Mouse (Mus musculus): ENCODE data around the gene Syt9. TPM values are rescaled to one million over a fixed set of nuclear protein-coding genes. Genes with fewer than 3 reads are reported as not detected.
A peak's percentile ranks its signal among the peaks of the same experiment; 100 is the strongest.

The Syt9 gene
- total RNA-seq (2021), result 1 to 10 TPM; 2.1 to 3.0 TPM
- long read RNA-seq, experiment 1, partial matches to known transcripts, result 0 of 1 reads
- long read RNA-seq, experiment 1, other reads (novel, unspliced or antisense), result 1 of 1 reads
- long read RNA-seq, experiment 2, result 0 reads

GRCm38 (mm10) chr7:107370232-107371125 is at the start of gene Syt9:
Gene Syt9 (plus strand): TSS chr7:107370728.
- peak; percentile 68 to 75 for DNase-seq

- DNase-seq, result no peak
Observed at GRCm38 (mm10) chr7:107339013-107339412, 31.5 kb upstream of the Syt9 start.

GRCm38 (mm10) chr7:107339560-107340057 is 30.9 kb upstream of the Syt9 start:
- no peak for DNase-seq

DNA sequence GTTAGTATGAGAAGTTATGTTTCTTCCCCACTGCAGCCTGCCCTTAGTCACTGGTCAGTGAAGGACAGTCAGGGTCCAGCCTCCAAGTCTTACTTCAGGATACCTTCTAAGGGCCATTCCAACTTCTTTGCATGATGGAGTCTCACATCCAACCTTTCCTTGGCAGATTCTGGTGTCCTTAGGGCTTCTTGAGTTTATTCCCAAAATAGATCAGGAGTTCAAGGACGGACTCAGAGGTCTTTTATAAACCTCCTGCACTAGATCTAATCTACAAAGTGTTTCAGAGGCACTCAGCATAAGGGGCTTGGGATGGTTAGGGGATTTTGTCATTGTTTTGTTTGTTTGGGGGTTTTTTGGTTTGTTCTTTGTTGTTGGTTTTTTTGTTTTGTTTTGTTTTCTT is 30.3 kb upstream of the Syt9 start:
- no peak for DNase-seq

- DNase-seq, result no peak
Observed at GRCm38 (mm10) chr7:107341519-107342190, 28.9 kb upstream of the Syt9 start.

GRCm38 (mm10) chr7:107349201-107349600 is 21.3 kb upstream of the Syt9 start:
- no peak for DNase-seq

DNA sequence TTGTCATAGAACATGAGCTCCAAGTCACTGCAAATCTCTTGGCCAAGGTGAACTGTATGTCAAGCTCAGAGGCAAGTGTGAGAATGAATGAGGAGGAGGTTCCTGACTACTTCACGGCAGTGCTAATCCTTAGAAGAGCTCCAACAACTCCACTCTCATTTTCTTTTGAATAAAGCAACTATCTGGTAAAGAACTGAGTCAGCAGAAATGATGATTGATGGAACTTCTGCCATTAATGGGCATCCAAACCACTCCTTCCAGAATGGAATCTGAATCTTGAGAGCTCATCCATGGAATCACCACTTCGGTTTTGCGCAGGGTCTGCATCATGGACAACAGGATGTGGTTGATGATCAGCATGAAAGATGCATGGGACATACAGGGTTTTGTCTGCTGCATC is 8.4 kb upstream of the Syt9 start:
- no peak for DNase-seq

DNA sequence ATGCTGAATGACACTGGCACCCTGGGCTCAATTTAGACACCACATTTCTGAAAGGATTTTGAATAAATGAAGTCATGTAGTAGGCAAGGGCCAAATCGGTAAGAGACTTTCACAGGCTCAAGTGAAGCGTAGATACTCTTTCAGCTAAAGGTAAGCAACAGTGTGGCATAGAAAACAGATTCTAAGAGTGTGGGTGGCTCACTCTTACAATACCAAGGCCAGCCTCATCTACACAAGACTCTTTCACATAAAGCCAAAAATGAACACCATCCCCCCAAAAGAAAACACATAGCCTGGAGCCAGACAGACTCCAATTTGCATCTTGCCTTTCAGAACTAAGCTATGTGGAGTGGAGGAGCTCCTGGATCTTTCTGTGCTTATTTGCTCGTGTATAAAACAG is 7.9 kb upstream of the Syt9 start:
- no peak for DNase-seq

- peak; percentile 10 to 23 for DNase-seq
Observed at GRCm38 (mm10) chr7:107371126-107371920, 795 bp downstream of the Syt9 start.

GRCm38 (mm10) chr7:107380562-107380961 is 10.0 kb downstream of the Syt9 start:
- DNase-seq, result no peak

DNA sequence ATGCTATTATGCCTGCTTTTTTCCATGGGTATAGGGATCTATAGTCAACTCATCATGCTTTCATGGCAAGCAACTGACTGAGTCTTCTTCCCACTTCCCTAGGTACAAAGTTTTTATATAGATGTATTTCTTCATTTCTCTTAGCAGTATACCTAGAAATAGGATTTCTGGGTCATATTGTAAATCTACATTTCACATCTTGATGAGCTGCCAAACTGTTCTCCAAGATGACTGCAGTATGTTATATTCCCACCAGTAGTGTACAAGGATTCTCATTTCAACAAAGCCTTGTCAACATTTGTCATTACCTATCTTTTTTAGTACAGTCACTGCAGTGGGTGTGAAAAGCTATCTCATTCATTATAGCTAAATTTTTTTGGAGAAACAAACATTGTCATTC is 19.1 kb downstream of the Syt9 start:
- no peak for DNase-seq

- peak; percentile 44 to 59 for DNase-seq
Observed at GRCm38 (mm10) chr7:107392749-107393148, 22.2 kb downstream of the Syt9 start.

DNA sequence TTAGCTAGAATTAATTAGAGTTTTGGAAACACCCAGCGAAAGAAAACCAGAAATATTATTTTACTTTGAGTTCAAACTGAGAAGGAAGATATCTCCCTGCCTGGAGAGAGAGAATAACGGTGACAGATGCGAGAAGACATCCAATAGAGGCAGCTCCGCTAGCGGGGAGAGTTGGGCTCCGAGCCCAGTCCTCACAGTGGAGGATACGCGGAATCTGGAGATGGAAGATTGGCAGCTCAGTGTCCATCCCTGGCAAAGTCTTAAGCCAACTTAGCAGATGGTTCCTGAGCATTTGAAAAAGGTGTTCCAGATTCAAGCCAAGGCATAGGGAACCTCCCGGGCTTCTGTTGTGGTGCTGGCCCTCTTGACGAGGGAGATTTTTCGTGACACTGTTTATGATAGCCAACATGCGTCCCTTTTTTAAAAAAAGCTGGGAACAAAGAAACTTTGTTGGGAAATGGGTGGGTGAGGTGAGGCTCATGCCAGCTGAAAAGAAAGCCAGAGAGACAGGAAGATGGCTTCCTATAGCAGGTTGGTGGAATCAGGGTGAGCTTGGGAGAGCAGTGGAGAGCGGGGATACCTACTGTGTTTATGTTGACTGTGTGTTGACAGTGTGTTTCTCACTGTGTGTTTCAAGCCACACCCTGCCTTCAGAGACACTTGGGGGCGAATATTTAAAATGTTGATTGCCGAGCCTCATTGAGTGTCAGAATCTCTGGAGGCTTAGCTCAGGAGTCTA is 29.7 kb downstream of the Syt9 start:
- DNase-seq, result no peak

GRCm38 (mm10) chr7:107403261-107403660 is 32.7 kb downstream of the Syt9 start:
- no peak for DNase-seq

DNA sequence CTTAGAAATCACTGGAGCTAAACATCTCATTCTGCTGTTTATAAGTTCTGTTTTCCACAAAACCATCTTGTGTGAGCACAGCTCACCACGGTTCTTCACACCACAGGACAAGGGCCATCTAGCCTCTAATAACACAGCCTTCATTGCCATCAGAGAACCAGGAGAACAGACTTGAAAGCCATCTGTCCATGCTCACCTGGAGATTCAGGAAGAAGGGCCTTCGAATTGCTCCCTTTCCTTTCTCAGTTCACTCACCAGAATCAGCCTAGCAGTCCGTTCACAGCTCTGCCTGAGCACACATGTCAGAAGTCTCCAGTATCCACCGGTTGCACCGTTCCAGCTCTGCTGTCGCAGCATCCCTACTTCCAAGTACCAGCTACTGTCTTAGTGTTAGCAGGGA is 44.4 kb downstream of the Syt9 start:
- no peak for DNase-seq

GRCm38 (mm10) chr7:107417043-107417850 is 46.7 kb downstream of the Syt9 start:
- no peak for DNase-seq

DNA sequence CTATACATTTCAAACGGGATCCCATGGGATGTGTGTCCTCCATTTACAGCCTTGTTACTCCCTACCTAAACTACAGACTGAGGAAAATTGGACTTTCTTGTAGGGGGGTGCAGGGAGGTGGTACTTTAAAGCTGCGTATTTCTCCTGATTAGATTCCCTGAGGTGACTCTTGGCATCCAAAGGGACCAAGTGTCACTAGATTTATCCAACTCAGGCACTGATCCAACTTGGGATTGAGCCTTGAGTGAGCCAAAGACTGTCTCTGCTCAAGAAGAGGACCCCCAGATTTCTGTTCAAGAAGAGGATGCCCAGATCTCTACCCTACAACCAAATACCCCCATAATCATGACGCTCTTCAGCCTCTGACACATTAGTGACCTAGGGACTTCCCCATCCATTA is 66.9 kb downstream of the Syt9 start:
- DNase-seq, result no peak

DNA sequence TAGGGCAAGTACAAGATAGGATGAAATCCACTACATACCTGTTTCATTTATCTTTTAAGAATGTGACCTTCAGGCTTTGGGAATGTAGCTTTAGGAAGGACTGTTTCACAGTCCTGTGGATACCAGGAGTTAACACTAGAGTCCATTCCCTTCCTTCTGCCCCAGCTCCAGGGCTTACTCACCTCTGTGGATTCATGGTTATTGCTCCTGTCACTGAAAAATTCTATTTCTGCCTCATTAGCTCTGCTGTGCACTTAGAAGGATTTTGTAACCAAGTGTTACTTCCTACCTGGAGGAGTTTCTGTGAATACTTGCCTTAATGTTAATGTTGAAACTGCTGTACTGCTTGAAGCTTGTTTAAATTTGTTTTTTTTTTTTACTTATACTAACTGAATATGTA is 74.1 kb downstream of the Syt9 start:
- no peak for DNase-seq

GRCm38 (mm10) chr7:107454660-107455059 is 84.1 kb downstream of the Syt9 start:
- DNase-seq, result no peak

- DNase-seq, result no peak
Observed at GRCm38 (mm10) chr7:107455118-107455521, 84.6 kb downstream of the Syt9 start.

- DNase-seq, result no peak
Observed at GRCm38 (mm10) chr7:107461167-107461566, 90.6 kb downstream of the Syt9 start.
